Mouse (Mus musculus): ENCODE data around the gene Polr3gl.
A peak's percentile ranks its signal among the peaks of the same experiment; 100 is the strongest.
"Not testable (repeated sequence)": the region's sequence is repeated elsewhere in the genome, so short reads cannot be mapped to it uniquely, and the experiment has no call there.

Polr3gl gene

DNA sequence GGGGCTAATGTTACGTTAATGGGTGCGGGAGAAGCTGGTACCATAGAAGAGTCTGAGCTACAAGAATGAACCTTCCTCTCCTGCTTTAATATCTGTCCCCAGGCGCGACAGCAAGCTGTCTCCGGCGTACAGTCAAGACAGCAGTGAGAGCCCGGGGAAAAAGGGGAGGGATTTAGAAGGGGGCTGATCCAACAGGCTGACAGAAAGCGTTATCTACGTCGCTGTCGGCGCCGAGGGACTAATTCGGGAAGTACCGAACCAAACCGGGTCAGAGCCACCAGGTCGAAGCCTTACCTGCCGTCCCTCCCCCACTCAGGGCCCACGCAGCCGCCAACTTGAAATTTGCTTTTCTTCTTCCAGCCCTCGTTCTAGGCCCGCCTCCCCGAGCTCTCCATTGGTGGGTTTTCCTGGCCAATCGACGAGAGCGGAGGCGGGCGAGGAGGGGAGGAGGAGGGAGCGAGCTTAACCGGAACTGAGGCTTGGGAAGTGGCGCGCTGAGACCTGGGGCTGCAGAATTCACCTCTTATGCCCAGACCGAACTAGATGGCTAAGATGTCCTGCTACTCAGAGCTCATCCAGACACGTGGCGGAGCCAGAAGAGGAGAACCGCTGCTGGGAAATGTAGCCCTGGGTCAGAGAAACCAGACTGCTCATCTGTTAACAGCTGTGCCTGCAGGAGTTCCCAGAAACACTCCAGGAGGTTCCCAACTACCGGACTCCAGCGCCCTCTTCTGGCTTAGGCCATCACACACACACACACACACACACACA, at the start of gene Polr3gl:
TSS of gene Polr3gl (minus strand) at position 392 of the 771 bp plus-strand sequence.
- peak; percentile 89 for DNase-seq (ENCODE audit: low spot score)

DNA sequence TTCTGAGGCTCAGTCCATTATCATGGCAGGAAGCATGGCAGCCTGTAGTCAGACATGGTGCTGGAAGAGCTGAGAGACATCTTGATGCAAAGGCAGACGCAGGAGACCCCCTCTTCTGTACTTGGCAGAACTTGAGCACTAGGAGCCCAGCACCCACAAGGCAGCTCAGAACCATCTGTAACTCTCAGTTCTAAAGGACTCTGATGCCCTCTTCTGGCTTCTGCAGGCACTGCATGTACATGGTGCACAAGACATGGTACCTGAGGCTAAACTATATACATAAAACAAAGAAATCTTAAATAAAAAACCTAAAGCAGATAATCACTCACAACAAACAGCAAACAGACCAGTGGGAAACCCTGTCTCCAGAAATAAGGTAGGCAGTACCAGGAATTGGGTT, 45.2 kb upstream of the Polr3gl start:
- DNase-seq (ENCODE audit: low spot score): peak; percentile 50

GRCm38 (mm10) chr3:96636448-96636847, 42.5 kb upstream of the Polr3gl start:
- DNase-seq (ENCODE audit: low spot score): no peak

- no peak for DNase-seq (ENCODE audit: low spot score)
These were observed 41.9 kb upstream of the Polr3gl start for GRCm38 (mm10) chr3:96635906-96636305.

GRCm38 (mm10) chr3:96634928-96635879, 41.2 kb upstream of the Polr3gl start, which contains the start of the genes Pex11b and Gm42957:
TSS of gene Pex11b (plus strand) at chr3:96635376.
TSS of gene Gm42957 (plus strand) at chr3:96635474.
- peak; percentile 83 for DNase-seq (ENCODE audit: low spot score)

DNA sequence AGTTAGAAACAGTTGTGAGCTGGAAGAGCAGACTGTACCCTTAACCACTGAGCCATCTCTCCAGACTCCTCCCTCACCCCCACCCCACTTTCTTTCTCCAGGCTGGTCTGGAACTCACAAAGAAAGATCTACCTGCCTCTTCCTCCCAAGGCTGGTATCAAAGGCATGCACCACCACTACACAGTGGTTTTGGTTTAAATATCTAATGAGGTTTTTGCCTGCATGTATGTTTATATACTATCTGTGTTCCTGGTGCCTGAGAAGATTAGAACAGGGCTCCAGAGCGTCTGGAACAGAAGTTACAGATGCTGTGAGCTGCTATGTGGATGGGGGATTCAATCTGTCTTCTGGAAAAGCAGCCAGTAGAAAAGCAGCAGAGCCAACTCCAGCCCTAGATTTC, 40.0 kb upstream of the Polr3gl start:
- DNase-seq (ENCODE audit: low spot score): no peak

- DNase-seq (ENCODE audit: low spot score): no peak
These were observed 38.1 kb upstream of the Polr3gl start for GRCm38 (mm10) chr3:96632058-96632457.

- DNase-seq (ENCODE audit: low spot score): peak; percentile 97
These were observed 36.0 kb upstream of the Polr3gl start, which contains the start of gene Rbm8a for GRCm38 (mm10) chr3:96629729-96630600. TSS of gene Rbm8a (plus strand) at chr3:96629933.

DNA sequence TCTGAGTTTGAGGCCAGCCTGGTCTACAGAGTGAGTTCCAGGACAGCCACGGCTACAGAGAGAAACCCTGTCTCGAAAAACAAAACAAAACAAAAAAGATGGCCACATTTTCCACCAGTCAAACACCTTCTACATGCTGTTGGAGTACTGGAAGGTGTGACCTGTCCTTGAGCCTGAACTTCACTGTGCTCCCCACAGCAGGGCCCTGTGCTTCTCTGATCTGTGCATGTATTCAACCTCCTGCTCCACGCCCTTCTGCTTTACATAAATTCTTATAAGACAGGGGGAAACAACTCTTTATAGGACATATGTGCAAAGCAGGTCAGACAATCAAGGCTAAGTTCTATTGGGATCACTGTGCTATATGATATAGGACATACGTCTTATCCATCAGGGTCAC, 29.2 kb upstream of the Polr3gl start:
- DNase-seq (ENCODE audit: low spot score): no peak

DNA sequence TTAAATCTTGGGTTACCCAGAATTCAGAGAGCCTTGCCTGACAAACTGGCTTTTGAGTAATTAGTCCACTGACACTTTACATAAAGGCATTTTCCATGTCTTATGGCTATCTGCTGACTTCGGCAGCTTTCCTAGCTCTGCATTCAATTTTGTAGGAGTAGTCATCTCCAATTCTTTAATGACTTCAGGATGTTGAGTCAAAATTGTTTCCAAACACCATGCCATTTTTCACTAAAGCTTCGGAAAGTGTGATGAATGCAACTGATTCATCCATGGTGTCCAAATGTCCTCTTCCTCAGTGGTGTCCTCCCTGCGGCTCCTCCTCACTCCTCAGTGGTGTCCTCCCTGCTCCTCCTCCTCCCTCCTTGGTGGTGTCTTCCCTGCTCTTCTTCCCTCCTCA, 24.0 kb upstream of the Polr3gl start:
- DNase-seq (ENCODE audit: low spot score): no peak

DNA sequence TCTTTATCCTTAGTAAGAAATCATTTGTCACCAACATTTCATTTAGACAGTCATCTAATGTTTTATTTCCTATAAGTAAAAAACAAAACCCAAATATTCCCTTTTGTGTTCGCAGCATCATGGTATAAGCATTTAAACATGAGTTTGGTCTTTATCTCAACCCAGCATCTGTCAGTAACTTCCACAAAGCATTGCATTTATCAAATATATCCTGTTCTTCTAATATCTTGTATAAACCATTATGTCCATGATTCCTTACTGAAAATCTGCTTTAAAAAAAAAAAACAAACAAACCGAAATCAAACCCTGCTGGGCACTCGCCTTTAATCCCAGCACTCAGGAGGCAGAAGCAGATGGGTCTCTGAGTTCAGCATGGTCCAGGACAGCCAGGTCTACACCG, 12.6 kb upstream of the Polr3gl start:
- DNase-seq (ENCODE audit: low spot score): no peak

GRCm38 (mm10) chr3:96606007-96606406, 12.0 kb upstream of the Polr3gl start:
- DNase-seq (ENCODE audit: low spot score): not testable (repeated sequence)

DNA sequence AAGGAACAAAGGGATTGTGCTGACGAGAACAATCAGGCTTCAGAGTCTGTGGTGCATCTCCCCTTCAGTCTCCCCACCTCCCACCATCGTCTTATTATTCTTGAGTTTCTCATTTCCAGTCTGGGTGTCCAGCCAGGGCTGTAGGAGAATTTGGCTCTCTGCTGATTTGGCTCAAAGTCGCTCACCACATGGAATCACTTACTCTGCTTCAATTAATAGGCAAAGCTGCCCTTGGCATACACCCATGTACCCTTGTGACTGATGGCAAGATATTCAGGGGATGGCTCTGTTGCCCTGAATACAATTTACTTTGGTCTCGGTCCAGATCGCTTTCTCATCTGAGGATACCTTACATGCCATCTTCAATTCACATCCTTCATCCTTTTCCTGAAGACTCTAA, 9.3 kb upstream of the Polr3gl start:
- DNase-seq (ENCODE audit: low spot score): no peak

DNA sequence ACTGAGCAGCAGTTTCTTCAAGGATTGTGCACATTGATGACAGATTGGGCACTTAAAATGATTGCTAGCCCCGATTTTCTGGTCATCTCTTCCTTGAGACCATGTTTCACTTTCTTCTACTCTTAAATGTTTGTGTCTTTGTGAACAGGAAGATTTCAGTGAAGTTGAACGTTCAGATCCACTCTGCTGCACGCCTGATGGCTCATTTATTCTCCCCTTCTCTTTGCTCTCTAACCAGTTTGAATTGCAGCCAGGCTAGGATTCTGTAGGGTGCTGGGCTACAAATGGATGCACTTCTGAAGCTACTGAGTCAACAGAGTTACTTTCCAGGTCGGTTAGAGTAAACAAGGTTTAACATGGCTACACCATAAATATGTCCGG, 8.7 kb upstream of the Polr3gl start:
- DNase-seq (ENCODE audit: low spot score): no peak

- no peak for DNase-seq (ENCODE audit: low spot score)
These were observed 8.1 kb upstream of the Polr3gl start for GRCm38 (mm10) chr3:96601941-96602703.

GRCm38 (mm10) chr3:96601251-96601787, 7.3 kb upstream of the Polr3gl start:
- no peak for DNase-seq (ENCODE audit: low spot score)

GRCm38 (mm10) chr3:96600639-96601250, 6.8 kb upstream of the Polr3gl start, which contains the start of gene Lix1l:
TSS of gene Lix1l (plus strand) at chr3:96601149.
- peak; percentile 86 for DNase-seq (ENCODE audit: low spot score)

GRCm38 (mm10) chr3:96599411-96599810, 5.4 kb upstream of the Polr3gl start:
- no peak for DNase-seq (ENCODE audit: low spot score)

- DNase-seq (ENCODE audit: low spot score): no peak
These were observed 5.0 kb upstream of the Polr3gl start for GRCm38 (mm10) chr3:96599069-96599393.
